Mouse (Mus musculus) small intestine, adult 2 months (tissue): ENCODE measurements around the gene Usp25.

Experiments used
- CTCF ChIP-seq: fragments of 200-500 bp; IDR thresholded peaks from 2 replicates; pipeline ENCODE4 v1.5.1; 2012; ENCODE audit warnings: low read depth, mild to moderate bottlenecking, control low read depth, inconsistent platforms, low read length, moderate library complexity, mixed read lengths; ENCODE audit not compliant: insufficient replicate concordance, insufficient read length; ENCODE audit errors: extremely low read depth
- POLR2A ChIP-seq: fragments of 200-500 bp; IDR thresholded peaks from 2 replicates; pipeline ENCODE4 v1.6.1; 2012; ENCODE audit warnings: low read depth, mild to moderate bottlenecking, control low read depth, inconsistent platforms, low read length, moderate library complexity

- TF ChIP-seq POLR2A = no peak
- TF ChIP-seq CTCF = no peak
Observed at GRCm38 (mm10) chr16:77076954-77077735, 63.6 kb downstream of the Usp25 start.
